Mouse (Mus musculus): ENCODE measurements around the gene Rundc3a. TPM values are rescaled to one million over a fixed set of nuclear protein-coding genes. Genes with fewer than 3 reads are reported as not detected.

Rundc3a gene
- polyA plus RNA-seq, 1 experiment from 2014 or later: 7.9 TPM

DNA sequence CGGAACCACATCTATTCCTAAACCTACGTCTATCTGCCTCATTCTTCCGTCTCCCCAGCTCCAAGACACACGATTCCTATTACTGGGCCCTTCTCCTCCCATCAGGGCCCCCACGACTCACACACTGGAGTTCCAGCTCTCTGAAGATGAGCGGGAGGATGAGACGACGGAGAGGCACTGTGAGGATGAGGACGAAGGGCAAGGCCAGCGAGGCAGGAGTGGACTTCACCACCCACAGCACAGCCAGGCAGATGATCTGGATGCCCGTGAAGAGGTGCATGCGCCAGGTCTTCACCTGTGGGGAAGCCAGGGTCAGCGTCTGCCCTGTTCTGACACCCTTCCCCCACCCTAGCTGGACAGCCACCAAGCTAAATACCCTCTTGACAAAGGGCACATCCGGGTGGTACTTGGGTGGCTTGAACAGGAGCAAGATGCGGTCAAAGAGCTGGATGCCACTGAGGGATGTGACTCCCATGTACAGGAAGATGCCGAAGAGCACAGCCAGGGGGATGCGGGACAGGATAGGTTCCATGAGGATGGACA, 42.2 kb upstream of the Rundc3a start:
- Histone ChIP-seq H3K4me2 (replicated peaks; ENCODE audit: low read depth, low read length) (no peak overlapping the region), H3K27me3 (ENCODE audit: control insufficient read depth, insufficient read depth, low read length) (no peaks in the 10 kb centered on the region), H3K27ac (ENCODE audit: low read length) (no peak overlapping the region), H3K4me3 (ENCODE audit: low read depth, low read length) (no peak overlapping the region), H3K36me3 (ENCODE audit: control insufficient read depth, insufficient read depth, low read length) (no peaks in the 10 kb centered on the region), H3K9ac (replicated peaks; ENCODE audit: low read depth, low read length) (no peak overlapping the region), H3K4me1 (ENCODE audit: control insufficient read depth, insufficient read depth, low read length) (no peaks in the 10 kb centered on the region), H3K9me3 (ENCODE audit: control insufficient read depth, low read depth, low read length) (no peaks in the 10 kb centered on the region)
- WGBS: 87% methylated on average over 17 of the region's 17 CpGs
- no peak for ATAC-seq (ENCODE audit: insufficient number of reproducible peaks, insufficient read depth, low FRiP score, low read depth)

GRCm38 (mm10) chr11:102352378-102352777, 40.8 kb upstream of the Rundc3a start:
- WGBS: 54% methylated on average over 5 of the region's 5 CpGs
- Histone ChIP-seq H3K4me2 (replicated peaks; ENCODE audit: low read depth, low read length) (no peak overlapping the region), H3K9ac (replicated peaks; ENCODE audit: low read depth, low read length) (no peak overlapping the region), H3K27ac (ENCODE audit: low read length) (no peak overlapping the region), H3K4me3 (ENCODE audit: low read depth, low read length) (no peak overlapping the region), H3K27me3 (ENCODE audit: control insufficient read depth, insufficient read depth, low read length) (no peaks in the 10 kb centered on the region), H3K9me3 (ENCODE audit: control insufficient read depth, low read depth, low read length) (no peaks in the 10 kb centered on the region), H3K36me3 (ENCODE audit: control insufficient read depth, insufficient read depth, low read length) (no peaks in the 10 kb centered on the region), H3K4me1 (ENCODE audit: control insufficient read depth, insufficient read depth, low read length) (no peaks in the 10 kb centered on the region)
- no peak for ATAC-seq (ENCODE audit: insufficient number of reproducible peaks, insufficient read depth, low FRiP score, low read depth)

DNA sequence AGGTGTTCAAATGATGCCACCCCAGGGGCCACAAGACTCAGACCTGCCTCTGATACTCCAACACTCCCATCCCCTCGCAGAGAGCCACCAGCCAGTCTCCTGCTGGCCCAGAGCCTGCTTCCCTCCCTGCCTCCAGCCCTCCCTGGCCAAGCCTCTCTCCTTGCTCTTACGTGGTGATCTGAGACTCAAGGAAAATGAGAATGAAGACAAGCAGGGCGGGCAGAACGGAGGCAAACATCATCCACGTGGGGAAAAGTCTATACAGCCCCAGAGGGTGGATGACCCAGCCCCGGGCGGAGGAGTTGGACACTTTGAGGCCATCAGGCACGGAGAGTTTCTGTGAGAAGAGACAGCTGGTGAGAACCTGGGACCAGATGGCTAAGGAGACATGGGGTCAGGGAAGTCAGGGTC, 40.2 kb upstream of the Rundc3a start:
- 23% methylated on average over 8 of the region's 8 CpGs for WGBS
- no peak for ATAC-seq (ENCODE audit: insufficient number of reproducible peaks, insufficient read depth, low FRiP score, low read depth)

DNA sequence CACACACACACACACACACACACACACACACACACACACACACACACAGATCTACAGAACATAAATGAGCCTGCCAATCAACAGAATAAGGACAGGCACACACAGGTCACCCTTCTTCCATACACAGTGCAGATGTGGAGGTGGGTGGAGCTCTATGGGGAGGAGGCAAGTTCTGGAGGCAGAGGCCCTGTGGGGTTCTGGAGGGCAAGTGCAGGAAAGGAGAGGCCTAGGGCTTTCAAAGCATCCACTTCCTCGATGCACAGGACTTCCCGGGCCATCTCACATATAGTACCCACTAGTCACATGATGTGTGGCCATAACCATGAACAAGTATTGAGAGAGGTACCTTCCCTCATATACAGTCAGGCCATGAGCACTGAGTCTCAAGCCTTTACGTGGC, 37.7 kb upstream of the Rundc3a start:
- WGBS: 92% methylated on average over 3 of the region's 3 CpGs
- Histone ChIP-seq H3K4me3 (ENCODE audit: low read depth, low read length) (no peak overlapping the region), H3K36me3 (ENCODE audit: control insufficient read depth, insufficient read depth, low read length) (no peaks in the 10 kb centered on the region), H3K4me1 (ENCODE audit: control insufficient read depth, insufficient read depth, low read length) (no peaks in the 10 kb centered on the region), H3K4me2 (replicated peaks; ENCODE audit: low read depth, low read length) (no peak overlapping the region), H3K9me3 (ENCODE audit: control insufficient read depth, low read depth, low read length) (no peaks in the 10 kb centered on the region), H3K27me3 (ENCODE audit: control insufficient read depth, insufficient read depth, low read length) (no peaks in the 10 kb centered on the region), H3K9ac (replicated peaks; ENCODE audit: low read depth, low read length) (no peak overlapping the region), H3K27ac (ENCODE audit: low read length) (no peak overlapping the region)
- no peak for ATAC-seq (ENCODE audit: insufficient number of reproducible peaks, insufficient read depth, low FRiP score, low read depth)

More for the DNA sequence above, 40.2 kb upstream of the Rundc3a start:
- Histone ChIP-seq H3K4me3 (ENCODE audit: low read depth, low read length) (no peak overlapping the region), H3K27me3 (ENCODE audit: control insufficient read depth, insufficient read depth, low read length) (no peaks in the 10 kb centered on the region), H3K36me3 (ENCODE audit: control insufficient read depth, insufficient read depth, low read length) (no peaks in the 10 kb centered on the region), H3K9me3 (ENCODE audit: control insufficient read depth, low read depth, low read length) (no peaks in the 10 kb centered on the region), H3K4me1 (ENCODE audit: control insufficient read depth, insufficient read depth, low read length) (no peaks in the 10 kb centered on the region), H3K9ac (replicated peaks; ENCODE audit: low read depth, low read length) (no peak overlapping the region), H3K4me2 (replicated peaks; ENCODE audit: low read depth, low read length) (no peak overlapping the region), H3K27ac (ENCODE audit: low read length) (no peak overlapping the region)

DNA sequence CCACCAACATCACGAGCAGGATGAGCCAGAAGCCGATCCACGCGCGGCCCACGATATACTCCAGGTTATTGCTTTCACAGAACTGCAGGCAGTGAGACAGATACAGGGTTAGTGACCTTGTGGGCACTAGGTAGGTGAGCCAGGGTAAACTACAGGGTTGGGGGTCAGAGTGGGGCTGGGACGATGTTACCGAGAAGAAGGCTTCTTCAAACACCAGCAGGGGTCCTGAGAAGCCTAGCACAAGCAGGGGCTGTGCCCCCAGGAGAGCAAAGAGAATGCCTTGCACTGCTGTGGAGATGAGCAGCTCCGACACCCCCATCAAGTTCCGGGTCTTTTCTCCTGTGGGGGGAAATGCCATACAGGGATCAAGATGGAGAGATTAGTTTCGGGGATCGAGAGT, 37.0 kb upstream of the Rundc3a start:
- H3K4me3 ChIP-seq (ENCODE audit: low read depth, low read length): no peak overlapping the region
- 78% methylated on average over 12 of the region's 12 CpGs for WGBS
- no peak for ATAC-seq (ENCODE audit: insufficient number of reproducible peaks, insufficient read depth, low FRiP score, low read depth)
- H3K4me1 ChIP-seq (ENCODE audit: control insufficient read depth, insufficient read depth, low read length): no peaks in the 10 kb centered on the region
- H3K4me2 ChIP-seq (replicated peaks; ENCODE audit: low read depth, low read length): no peak overlapping the region
- H3K9ac ChIP-seq (replicated peaks; ENCODE audit: low read depth, low read length): no peak overlapping the region
- no peaks in the 10 kb centered on the region for H3K36me3 ChIP-seq (ENCODE audit: control insufficient read depth, insufficient read depth, low read length)
- no peaks in the 10 kb centered on the region for H3K9me3 ChIP-seq (ENCODE audit: control insufficient read depth, low read depth, low read length)
- H3K27me3 ChIP-seq (ENCODE audit: control insufficient read depth, insufficient read depth, low read length): no peaks in the 10 kb centered on the region
- H3K27ac ChIP-seq (ENCODE audit: low read length): no peak overlapping the region

DNA sequence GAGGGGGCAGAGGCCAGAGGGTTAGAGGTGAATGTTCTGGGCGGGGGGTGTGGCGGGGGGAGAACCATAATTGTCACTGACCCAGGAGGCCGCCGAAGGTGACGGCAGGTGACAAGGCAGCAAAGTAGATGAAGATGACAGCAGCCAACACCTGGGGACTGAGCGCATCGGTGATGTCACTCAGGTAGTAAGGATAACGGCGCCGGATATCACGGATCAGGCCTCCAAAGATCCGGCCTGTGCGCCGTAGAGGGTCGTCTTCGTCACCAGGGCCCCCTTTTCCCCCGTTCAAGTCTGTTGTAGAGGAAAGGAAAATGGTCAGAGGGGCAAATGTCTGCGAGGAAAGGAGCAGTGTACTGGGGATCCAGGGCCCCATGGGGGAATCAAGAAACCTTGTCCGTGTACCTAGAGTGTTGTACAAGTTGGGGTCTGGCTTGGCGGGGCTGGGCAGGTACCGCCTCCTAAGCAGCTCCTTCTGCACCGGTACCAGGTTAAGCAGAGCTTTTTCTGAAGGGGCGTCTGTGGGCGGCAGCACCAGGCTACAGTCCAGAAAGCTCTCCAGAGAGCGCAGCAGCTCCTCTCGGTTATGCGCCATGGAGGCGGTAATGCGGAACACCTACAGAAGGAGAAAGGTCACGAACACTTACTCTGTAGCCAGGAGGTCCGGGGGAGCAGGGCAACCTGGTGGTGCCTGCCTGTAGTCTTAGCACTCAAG, 36.4 kb upstream of the Rundc3a start:
- no peaks in the 10 kb centered on the region for H3K4me1 ChIP-seq (ENCODE audit: control insufficient read depth, insufficient read depth, low read length)
- no peak overlapping the region for H3K27ac ChIP-seq (ENCODE audit: low read length)
- no peak overlapping the region for H3K9ac ChIP-seq (replicated peaks; ENCODE audit: low read depth, low read length)
- no peak for ATAC-seq (ENCODE audit: insufficient number of reproducible peaks, insufficient read depth, low FRiP score, low read depth)
- 59% methylated on average over 31 of the region's 31 CpGs for WGBS
- no peaks in the 10 kb centered on the region for H3K9me3 ChIP-seq (ENCODE audit: control insufficient read depth, low read depth, low read length)
- H3K36me3 ChIP-seq (ENCODE audit: control insufficient read depth, insufficient read depth, low read length): no peaks in the 10 kb centered on the region
- no peak overlapping the region for H3K4me3 ChIP-seq (ENCODE audit: low read depth, low read length)
- H3K4me2 ChIP-seq (replicated peaks; ENCODE audit: low read depth, low read length): no peak overlapping the region
- H3K27me3 ChIP-seq (ENCODE audit: control insufficient read depth, insufficient read depth, low read length): no peaks in the 10 kb centered on the region

DNA sequence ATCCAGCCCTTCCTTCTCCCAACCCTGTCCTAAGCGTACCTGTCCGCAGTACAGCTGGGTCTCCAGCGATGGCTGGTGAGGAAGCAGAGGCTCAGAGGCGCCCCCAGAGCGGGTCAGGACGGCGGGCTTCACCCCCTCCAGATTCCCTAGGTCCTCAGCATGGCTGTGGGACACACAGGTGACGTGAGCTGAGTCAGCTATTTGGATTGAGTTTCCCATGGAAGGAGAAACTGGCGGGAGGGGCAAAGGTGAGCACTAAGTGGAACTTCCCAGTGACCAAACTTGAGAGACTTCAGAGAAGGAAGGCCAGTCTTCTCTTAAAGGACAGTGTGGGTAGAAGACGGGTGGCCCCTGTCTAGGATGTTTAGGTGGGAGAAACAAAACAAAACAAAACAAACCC, 34.8 kb upstream of the Rundc3a start:
- no peak for ATAC-seq (ENCODE audit: insufficient number of reproducible peaks, insufficient read depth, low FRiP score, low read depth)
- Histone ChIP-seq H3K9ac (replicated peaks; ENCODE audit: low read depth, low read length) (no peak overlapping the region), H3K4me2 (replicated peaks; ENCODE audit: low read depth, low read length) (no peak overlapping the region), H3K4me1 (ENCODE audit: control insufficient read depth, insufficient read depth, low read length) (no peaks in the 10 kb centered on the region), H3K4me3 (ENCODE audit: low read depth, low read length) (no peak overlapping the region), H3K36me3 (ENCODE audit: control insufficient read depth, insufficient read depth, low read length) (no peaks in the 10 kb centered on the region), H3K9me3 (ENCODE audit: control insufficient read depth, low read depth, low read length) (no peaks in the 10 kb centered on the region), H3K27me3 (ENCODE audit: control insufficient read depth, insufficient read depth, low read length) (no peaks in the 10 kb centered on the region), H3K27ac (ENCODE audit: low read length) (no peak overlapping the region)
- WGBS: 64% methylated on average over 10 of the region's 10 CpGs

DNA sequence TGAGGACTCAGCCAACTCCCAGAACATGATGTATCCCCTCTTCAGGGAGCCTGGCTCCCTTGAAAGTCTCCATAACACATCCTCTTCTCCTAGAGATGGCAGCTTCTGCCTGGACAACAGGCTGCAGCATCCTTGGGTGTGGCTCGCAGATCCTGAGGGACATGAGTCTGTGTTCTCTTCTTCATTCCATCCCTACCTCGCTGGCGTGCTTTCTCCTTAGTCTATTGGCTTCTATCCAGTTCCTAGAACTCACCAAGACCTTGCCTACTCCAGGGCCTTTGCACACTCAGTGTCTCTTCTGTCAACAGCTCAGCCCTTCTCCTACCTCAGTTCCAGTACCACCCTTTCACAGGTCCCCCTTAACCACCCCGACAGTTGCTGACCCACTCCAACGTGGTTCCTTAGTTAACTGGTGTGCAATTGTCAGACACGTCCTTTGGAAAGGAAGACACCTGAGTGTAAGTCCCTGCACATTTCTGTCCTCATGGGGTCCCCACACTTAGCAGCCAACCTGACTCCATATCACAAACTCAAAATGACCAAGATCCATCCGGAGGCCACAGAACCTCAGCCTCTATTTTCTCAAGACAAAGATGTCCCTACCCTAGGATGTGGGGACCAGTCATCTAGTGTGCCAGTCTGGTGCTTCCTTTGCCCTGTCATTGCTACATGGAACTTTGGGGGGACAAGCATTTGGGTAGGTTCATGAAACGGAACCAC, 31.3 kb upstream of the Rundc3a start:
- Histone ChIP-seq H3K27me3 (ENCODE audit: control insufficient read depth, insufficient read depth, low read length) (no peaks in the 10 kb centered on the region), H3K4me2 (replicated peaks; ENCODE audit: low read depth, low read length) (no peak overlapping the region), H3K9ac (replicated peaks; ENCODE audit: low read depth, low read length) (no peak overlapping the region), H3K27ac (ENCODE audit: low read length) (no peak overlapping the region), H3K9me3 (ENCODE audit: control insufficient read depth, low read depth, low read length) (no peaks in the 10 kb centered on the region), H3K4me1 (ENCODE audit: control insufficient read depth, insufficient read depth, low read length) (no peaks in the 10 kb centered on the region), H3K36me3 (ENCODE audit: control insufficient read depth, insufficient read depth, low read length) (no peaks in the 10 kb centered on the region), H3K4me3 (ENCODE audit: low read depth, low read length) (no peak overlapping the region)
- no peak for ATAC-seq (ENCODE audit: insufficient number of reproducible peaks, insufficient read depth, low FRiP score, low read depth)
- 80% methylated on average over 8 of the region's 8 CpGs for WGBS
